Mouse (Mus musculus) erythroblast, embryonic 14.5 days (primary cell): ENCODE data around the gene Igf2r.

Source experiments
- GATA1 ChIP-seq: IDR thresholded peaks from 2 replicates; pipeline ENCODE4 v1.6.1; 2012; ENCODE audit warnings: low read length, inconsistent platforms, mixed read lengths
- TAL1 ChIP-seq: IDR thresholded peaks from 3 replicates; pipeline ENCODE4 v1.6.1; 2012; ENCODE audit warnings: low read length, inconsistent platforms, mixed read lengths

DNA sequence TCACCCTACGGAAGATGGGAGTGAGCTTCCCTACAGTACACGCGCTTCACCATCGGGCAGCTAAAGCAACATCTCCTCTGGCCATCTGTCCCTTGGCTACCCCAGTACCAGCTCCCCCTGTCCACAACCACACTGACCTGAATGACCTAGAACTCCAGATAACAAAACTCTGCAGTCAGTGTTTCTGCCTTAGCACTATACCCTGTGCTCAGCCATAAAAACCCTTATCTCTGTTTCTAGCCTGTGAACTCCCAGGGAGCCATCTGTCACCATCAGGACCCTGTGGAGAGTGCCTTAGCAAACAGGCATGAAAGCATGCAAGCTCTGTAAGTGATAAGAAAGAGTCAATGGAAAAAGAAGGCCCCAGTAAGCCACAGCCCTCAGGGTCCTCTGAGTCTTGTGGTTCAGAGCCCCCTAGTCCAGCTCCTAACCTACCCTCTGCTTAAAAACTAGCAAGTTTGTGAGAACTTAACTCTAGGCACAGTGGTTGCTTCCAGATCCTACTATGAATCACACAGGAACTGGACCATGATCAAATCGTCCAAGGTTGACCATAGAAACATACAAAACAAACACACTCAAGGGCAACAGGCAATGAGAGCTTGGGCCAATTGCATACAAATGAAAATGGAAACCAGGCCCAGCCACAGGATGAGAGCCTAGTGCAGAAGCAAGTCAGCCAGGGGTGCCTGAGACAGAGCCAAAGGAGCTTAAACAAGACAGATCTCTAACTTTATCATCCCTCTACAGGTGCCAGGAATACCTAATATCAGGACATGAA, 45.3 kb downstream of the Igf2r start:
- no peak for TF ChIP-seq GATA1
- no peak for TF ChIP-seq TAL1
